Mouse (Mus musculus) heart, adult 2 months (tissue): ENCODE measurements at regions not wholly inside any gene's neighbourhood (a gene's known extent, or its start where the extent isn't known, plus 50 kb on each side); places are given as distances from the start of the nearest gene placed in this dataset.
"Not testable (repeated sequence)": the region's sequence is repeated elsewhere in the genome, so short reads cannot be mapped to it uniquely, and the experiment has no call there.

Experiments
- CTCF ChIP-seq: fragments of 200-600 bp; IDR thresholded peaks from 2 replicates; pipeline ENCODE4 v1.8.1; 2022; ENCODE audit warnings: antibody characterized with exemption, mild to moderate bottlenecking, moderate library complexity
- POLR2A ChIP-seq: fragments of 200-500 bp; IDR thresholded peaks from 2 replicates; pipeline ENCODE4 v1.6.1; 2011; ENCODE audit warnings: mild to moderate bottlenecking, low read depth, low read length, control low read depth; ENCODE audit not compliant: insufficient read depth

DNA sequence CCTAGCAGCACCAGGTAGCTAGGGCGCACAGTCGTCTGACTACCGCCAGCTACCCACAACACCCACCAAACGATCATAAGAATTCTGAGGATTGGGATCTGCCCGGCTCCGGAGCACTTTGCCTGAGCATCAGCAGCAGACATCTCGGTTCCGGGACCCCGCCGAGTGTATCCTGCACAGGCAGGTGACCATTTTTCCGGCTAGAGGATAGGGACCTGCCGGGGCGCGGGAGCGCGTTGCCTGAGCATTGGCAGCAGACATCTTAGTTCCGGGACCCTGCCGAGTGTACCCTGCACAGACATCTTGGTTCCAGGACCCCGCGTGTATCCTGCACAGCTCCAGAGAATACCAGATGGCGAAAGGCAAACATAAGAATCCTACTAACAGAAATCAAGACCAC, 172.8 kb downstream of the Melk start:
- not testable (repeated sequence) for TF ChIP-seq POLR2A, CTCF
